Mouse (Mus musculus) lung, embryonic 16.5 days (tissue): ENCODE measurements around the gene Vcl. TPM values are rescaled to one million over a fixed set of nuclear protein-coding genes. Genes with fewer than 3 reads are reported as not detected.
A peak's percentile ranks its signal among the peaks of the same experiment; 100 is the strongest.

Experiments
- ATAC-seq: fragments of 200-750 bp; cut with Nextera tagmentation; 2 replicates; pipeline ENCODE4 v1.8.0; 2017; ENCODE audit warnings: low read depth, mild to moderate bottlenecking, moderate library complexity
- H3K27ac ChIP-seq: fragments of 300-500 bp; sonication (generic); 2 replicates; pipeline ENCODE4 v1.5.1; 2014; ENCODE audit warnings: mild to moderate bottlenecking, control low read depth, low read length
- H3K27me3 ChIP-seq: fragments of 300-500 bp; sonication (generic); 2 replicates; pipeline ENCODE4 v1.6.1; 2014; ENCODE audit warnings: low read depth, low read length, mixed read lengths; ENCODE audit not compliant: control insufficient read depth, insufficient read depth
- H3K36me3 ChIP-seq: fragments of 300-500 bp; sonication (generic); 2 replicates; pipeline ENCODE4 v1.6.1; 2014; ENCODE audit warnings: low read length; ENCODE audit not compliant: control insufficient read depth, insufficient read depth
- H3K4me1 ChIP-seq: fragments of 300-500 bp; sonication (generic); replicated peaks from 2 replicates; pipeline ENCODE4 v1.6.1; 2014; ENCODE audit warnings: low read length, mixed read lengths; ENCODE audit not compliant: control insufficient read depth, insufficient read depth
- H3K4me2 ChIP-seq: fragments of 300-500 bp; sonication (generic); 2 replicates; pipeline ENCODE4 v1.6.1; 2014; ENCODE audit warnings: low read depth, low read length, control low read depth
- H3K4me3 ChIP-seq: fragments of 300-500 bp; sonication (generic); 2 replicates; pipeline ENCODE4 v1.5.1; 2014; ENCODE audit warnings: mild to moderate bottlenecking, low read length, control low read depth
- H3K9ac ChIP-seq: fragments of 300-500 bp; sonication (generic); 2 replicates; pipeline ENCODE4 v1.6.1; 2014; ENCODE audit warnings: low read length, control low read depth
- H3K9me3 ChIP-seq: fragments of 300-500 bp; sonication (generic); 2 replicates; pipeline ENCODE4 v1.6.1; 2016; ENCODE audit warnings: low read length; ENCODE audit not compliant: control insufficient read depth
- WGBS: fragments of 180-500 bp; shearing (Covaris S2); extraction: QIAGEN DNeasy Blood & Tissue Kit; methylation state at CpG from one replicate; pipeline ENCODE4 v1.1.7; 2014; 5-methylcytosine and 5-hydroxymethylcytosine counted together
- polyA plus RNA-seq: library from polyadenylated mRNA; unstranded; fragments of >200 nt; fragmentation: Nextera tagmentation; extraction: Ambion mirVana; gene quantifications from 2 replicates; pipeline ENCODE4 v1.2.1, GENCODE M21; 2015

Vcl gene
- polyA plus RNA-seq, 1 experiment from 2014 or later = 72.3 TPM

GRCm38 (mm10) chr14:20930481-20931391 lies 1.5 kb downstream of the Vcl start:
- Histone ChIP-seq H3K9me3 (no peaks in the 10 kb centered on the region), H3K4me1 (peaks cover 13% of the 10 kb centered on the region), H3K4me3 (peak overlapping the region; percentile 82), H3K27me3 (no peaks in the 10 kb centered on the region), H3K27ac (0 out of 2 replicates have a peak overlapping the region, but pooled peaks have one; percentile 0), H3K36me3 (no peaks in the 10 kb centered on the region), H3K9ac (peak overlapping the region; percentile 84), H3K4me2 (peak overlapping the region; percentile 69)
- 19% methylated on average over 8 of the region's 8 CpGs for WGBS
- ATAC-seq = no peak

- H3K27ac ChIP-seq = peak overlapping the region; percentile 21
Observed at GRCm38 (mm10) chr14:20938424-20938823, 9.2 kb downstream of the Vcl start.

GRCm38 (mm10) chr14:20938860-20939259 lies 9.7 kb downstream of the Vcl start:
- Histone ChIP-seq H3K36me3 (no peaks in the 10 kb centered on the region), H3K4me1 (peaks cover 28% of the 10 kb centered on the region), H3K27me3 (no peaks in the 10 kb centered on the region), H3K4me3 (no peak overlapping the region), H3K9me3 (no peaks in the 10 kb centered on the region), H3K9ac (no peak overlapping the region), H3K4me2 (no peak overlapping the region), H3K27ac (peak overlapping the region; percentile 21)
- WGBS = 27% methylated on average over 1 of the region's 1 CpGs
- no peak for ATAC-seq

More at GRCm38 (mm10) chr14:20938424-20938823, 9.2 kb downstream of the Vcl start:
- WGBS = 29% methylated on average over 2 of the region's 2 CpGs
- Histone ChIP-seq H3K4me3 (no peak overlapping the region), H3K27me3 (no peaks in the 10 kb centered on the region), H3K4me2 (no peak overlapping the region), H3K4me1 (peaks cover 28% of the 10 kb centered on the region), H3K36me3 (no peaks in the 10 kb centered on the region), H3K9me3 (no peaks in the 10 kb centered on the region), H3K9ac (no peak overlapping the region)
- peak; percentile 49 for ATAC-seq

DNA sequence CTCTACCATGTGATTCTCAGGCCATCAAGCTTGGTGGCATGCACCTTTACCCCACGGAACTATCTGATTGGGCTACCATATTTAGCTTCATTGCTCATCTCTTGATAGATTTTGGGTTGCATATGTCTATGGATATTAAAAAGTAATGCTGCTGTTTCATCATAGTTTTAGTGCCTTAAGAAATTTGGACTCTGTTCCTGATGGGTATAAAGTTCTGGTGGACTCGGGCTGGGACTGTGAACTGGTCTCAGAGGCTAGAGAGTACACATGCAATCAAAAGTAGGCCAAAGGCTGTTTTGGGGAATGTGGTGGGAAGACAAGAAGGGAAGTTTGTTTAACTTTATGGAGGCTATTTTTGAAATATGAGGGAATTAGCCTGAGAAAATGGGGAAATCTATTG lies 16.1 kb downstream of the Vcl start:
- no peaks in the 10 kb centered on the region for H3K9me3 ChIP-seq
- no peaks in the 10 kb centered on the region for H3K27me3 ChIP-seq
- no peak overlapping the region for H3K4me3 ChIP-seq
- no peaks in the 10 kb centered on the region for H3K36me3 ChIP-seq
- no peak overlapping the region for H3K9ac ChIP-seq
- H3K27ac ChIP-seq = no peak overlapping the region
- no peak overlapping the region for H3K4me2 ChIP-seq
- H3K4me1 ChIP-seq = peaks cover 9% of the 10 kb centered on the region; the same call in 1 of the 2 replicates
- WGBS = 87% methylated on average over 2 of the region's 2 CpGs
- ATAC-seq = no peak

- Histone ChIP-seq H3K27me3 (no peaks in the 10 kb centered on the region), H3K4me1 (peaks cover 5% of the 10 kb centered on the region), H3K4me2 (no peak overlapping the region), H3K9me3 (no peaks in the 10 kb centered on the region), H3K4me3 (no peak overlapping the region), H3K36me3 (no peaks in the 10 kb centered on the region), H3K27ac (no peak overlapping the region), H3K9ac (no peak overlapping the region)
- no peak for ATAC-seq
Observed at GRCm38 (mm10) chr14:20956021-20956420, 26.8 kb downstream of the Vcl start.

DNA sequence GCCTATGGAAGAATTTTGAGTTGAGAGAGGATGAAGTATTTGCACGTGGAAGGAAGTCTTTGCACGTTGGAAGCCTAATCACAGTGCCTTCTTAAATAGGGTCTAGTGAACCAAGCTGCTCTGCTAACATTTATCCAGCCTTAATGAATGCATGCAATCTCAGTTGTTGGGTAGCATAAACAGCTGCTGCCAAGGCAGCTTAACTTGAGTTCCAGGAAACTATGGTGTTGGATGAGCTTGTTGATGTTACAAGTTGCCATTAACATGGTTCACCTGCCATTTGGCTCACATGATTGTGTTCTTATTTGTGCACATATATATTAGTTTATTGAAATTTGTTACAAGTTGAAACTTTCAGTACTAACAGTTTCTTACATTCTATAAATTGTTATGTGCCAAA lies 29.8 kb downstream of the Vcl start:
- WGBS = 24% methylated on average over 2 of the region's 2 CpGs
- no peaks in the 10 kb centered on the region for H3K9me3 ChIP-seq
- H3K4me1 ChIP-seq = peaks cover 8% of the 10 kb centered on the region
- no peaks in the 10 kb centered on the region for H3K36me3 ChIP-seq
- H3K4me2 ChIP-seq = no peak overlapping the region
- H3K27me3 ChIP-seq = no peaks in the 10 kb centered on the region
- no peak overlapping the region for H3K9ac ChIP-seq
- no peak overlapping the region for H3K4me3 ChIP-seq
- peak overlapping the region; percentile 60 for H3K27ac ChIP-seq
- ATAC-seq = peak; percentile 78

DNA sequence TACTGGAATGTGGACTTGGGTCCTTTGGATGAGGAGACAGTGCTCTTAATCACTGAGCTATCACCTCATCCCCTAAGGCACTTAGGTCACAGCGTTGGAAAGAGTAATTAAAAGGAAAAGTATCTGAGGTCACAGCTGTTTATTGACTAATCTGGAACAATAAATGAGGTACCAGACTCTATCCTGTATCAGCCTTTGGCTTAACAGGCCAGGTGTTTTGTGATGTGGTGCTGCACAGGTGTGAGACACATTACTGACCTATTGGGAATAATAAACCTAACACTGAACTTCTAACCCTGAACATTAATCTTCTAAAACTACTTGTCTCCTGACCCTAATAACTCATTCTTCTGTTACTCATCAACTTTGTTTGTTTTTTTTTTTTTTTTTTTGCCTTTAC lies 33.3 kb downstream of the Vcl start:
- no peaks in the 10 kb centered on the region for H3K27me3 ChIP-seq
- WGBS = 34% methylated on average over 1 of the region's 1 CpGs
- no peak overlapping the region for H3K9ac ChIP-seq
- H3K4me1 ChIP-seq = peaks cover 8% of the 10 kb centered on the region
- no peaks in the 10 kb centered on the region for H3K9me3 ChIP-seq
- H3K27ac ChIP-seq = no peak overlapping the region
- H3K4me3 ChIP-seq = no peak overlapping the region
- H3K4me2 ChIP-seq = no peak overlapping the region
- no peaks in the 10 kb centered on the region for H3K36me3 ChIP-seq
- ATAC-seq = no peak

- Histone ChIP-seq H3K4me3 (no peak overlapping the region), H3K4me1 (peaks cover 8% of the 10 kb centered on the region), H3K27me3 (no peaks in the 10 kb centered on the region), H3K36me3 (no peaks in the 10 kb centered on the region), H3K4me2 (no peak overlapping the region), H3K27ac (no peak overlapping the region), H3K9me3 (no peaks in the 10 kb centered on the region), H3K9ac (no peak overlapping the region)
- WGBS = 68% methylated on average over 1 of the region's 1 CpGs
- no peak for ATAC-seq
Observed at GRCm38 (mm10) chr14:20962906-20963305, 33.7 kb downstream of the Vcl start.

GRCm38 (mm10) chr14:20963863-20964262 lies 34.7 kb downstream of the Vcl start:
- no peak for ATAC-seq
- H3K9me3 ChIP-seq = no peaks in the 10 kb centered on the region
- 69% methylated on average over 4 of the region's 4 CpGs for WGBS
- H3K27me3 ChIP-seq = no peaks in the 10 kb centered on the region
- H3K4me3 ChIP-seq = no peak overlapping the region
- no peaks in the 10 kb centered on the region for H3K36me3 ChIP-seq
- no peak overlapping the region for H3K27ac ChIP-seq
- no peak overlapping the region for H3K9ac ChIP-seq
- H3K4me1 ChIP-seq = peaks cover 3% of the 10 kb centered on the region
- no peak overlapping the region for H3K4me2 ChIP-seq
